Mouse (Mus musculus) lung, embryonic 15.5 days (tissue): Measurements from ENCODE around the gene Stk32c. TPM values are rescaled to one million over a fixed set of nuclear protein-coding genes. Genes with fewer than 3 reads are reported as not detected.

Experiments used
- ATAC-seq: fragments of 200-750 bp; cut with Nextera tagmentation; 2 replicates; pipeline ENCODE4 v1.8.0; 2017; ENCODE audit warnings: moderate number of reproducible peaks, borderline replicate concordance; ENCODE audit not compliant: low FRiP score, low TSS enrichment; ENCODE audit errors: extremely low read depth
- H3K27ac ChIP-seq: fragments of 300-500 bp; sonication (generic); 2 replicates; pipeline ENCODE4 v1.5.1; 2015; ENCODE audit warnings: moderate library complexity, mild to moderate bottlenecking, inconsistent platforms
- H3K27me3 ChIP-seq: fragments of 300-500 bp; sonication (generic); 2 replicates; pipeline ENCODE4 v1.6.1; 2015; ENCODE audit warnings: inconsistent platforms
- H3K36me3 ChIP-seq: fragments of 300-500 bp; sonication (generic); 2 replicates; pipeline ENCODE4 v1.6.1; 2015; ENCODE audit warnings: inconsistent platforms
- H3K4me1 ChIP-seq: fragments of 300-500 bp; sonication (generic); 2 replicates; pipeline ENCODE4 v1.6.1; 2015; ENCODE audit warnings: inconsistent platforms
- H3K4me2 ChIP-seq: fragments of 300-500 bp; sonication (generic); 2 replicates; pipeline ENCODE4 v1.6.1; 2015; ENCODE audit warnings: inconsistent platforms, mild to moderate bottlenecking, moderate library complexity
- H3K4me3 ChIP-seq: fragments of 300-500 bp; sonication (generic); 2 replicates; pipeline ENCODE4 v1.5.1; 2015; ENCODE audit warnings: mild to moderate bottlenecking, inconsistent platforms
- H3K9ac ChIP-seq: fragments of 300-500 bp; sonication (generic); 2 replicates; pipeline ENCODE4 v1.6.1; 2015; ENCODE audit warnings: inconsistent platforms
- H3K9me3 ChIP-seq: fragments of 300-500 bp; sonication (generic); 2 replicates; pipeline ENCODE4 v1.6.1; 2016; ENCODE audit warnings: inconsistent platforms
- WGBS: fragments of 180-500 bp; shearing (Covaris S2); methylation state at CpG from one replicate; pipeline ENCODE4 v1.1.7; 2015; 5-methylcytosine and 5-hydroxymethylcytosine counted together
- polyA plus RNA-seq: library from polyadenylated mRNA; unstranded; fragments of >200 nt; fragmentation: Nextera tagmentation; extraction: Ambion mirVana; gene quantifications from 2 replicates; pipeline ENCODE4 v1.2.1, GENCODE M21; 2015

The Stk32c gene
- polyA plus RNA-seq, 1 experiment from 2014 or later: 0.22 TPM

DNA sequence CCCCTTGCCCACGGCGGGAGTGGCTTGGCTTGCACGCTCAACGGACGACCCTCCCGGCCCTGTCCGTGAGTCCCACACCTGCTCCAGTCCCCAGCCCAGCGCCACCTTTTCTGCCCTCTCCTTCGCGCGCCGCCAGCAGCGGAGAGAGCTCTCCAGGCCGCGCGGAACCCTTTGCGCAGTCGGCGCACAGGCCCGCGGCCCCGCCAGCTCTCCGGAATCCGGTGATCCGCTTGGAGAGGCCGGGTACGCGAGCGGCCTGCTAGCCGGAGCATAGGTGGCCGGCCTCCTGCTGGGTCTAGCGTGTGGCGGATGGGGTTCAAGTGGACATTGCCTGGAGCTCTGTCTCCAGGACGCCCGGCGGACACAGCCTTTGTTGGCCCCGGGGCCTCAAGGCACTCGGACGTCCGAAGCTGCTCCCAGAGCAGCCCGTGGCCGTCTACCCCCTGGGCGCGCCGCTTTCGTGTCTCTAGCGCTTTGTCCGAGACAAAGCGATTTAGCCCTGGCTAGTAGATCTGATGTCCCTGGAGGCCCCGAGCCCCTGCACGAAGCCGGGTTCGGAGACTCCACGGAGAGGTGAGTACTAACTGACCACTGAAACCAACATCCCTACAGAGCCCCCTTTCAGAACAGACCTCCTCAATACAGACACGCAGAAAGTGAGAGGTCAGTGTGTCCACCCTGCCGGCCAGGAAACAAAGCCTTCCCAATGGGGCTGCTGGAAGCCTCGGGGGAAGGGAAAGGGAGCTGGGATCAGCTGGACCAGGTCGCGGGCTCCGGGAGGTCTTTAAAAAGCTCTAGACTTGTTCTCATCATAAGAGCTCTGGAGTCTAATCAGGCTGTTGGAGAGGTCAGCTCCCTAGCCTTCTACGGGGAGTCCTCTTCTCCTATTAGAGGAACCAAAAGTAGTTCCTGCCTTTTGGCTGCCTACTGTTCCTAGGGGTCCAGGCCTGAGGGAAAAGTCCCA, 126.6 kb downstream of the Stk32c start:
- H3K9me3 ChIP-seq: no peaks in the 10 kb centered on the region
- H3K27me3 ChIP-seq: peaks cover 43% of the 10 kb centered on the region
- peak; percentile 50; the same call in 1 of the 2 replicates for ATAC-seq
- peak overlapping the region; percentile 55 for H3K4me3 ChIP-seq
- H3K9ac ChIP-seq: peak overlapping the region; percentile 48
- H3K27ac ChIP-seq: no peak overlapping the region
- WGBS: 3% methylated on average over 61 of the region's 61 CpGs
- H3K4me2 ChIP-seq: peak overlapping the region; percentile 93
- H3K36me3 ChIP-seq: no peaks in the 10 kb centered on the region
- H3K4me1 ChIP-seq: 0 out of 2 replicates have a peak, but pooled peaks cover 5% of the 10 kb centered on the region

DNA sequence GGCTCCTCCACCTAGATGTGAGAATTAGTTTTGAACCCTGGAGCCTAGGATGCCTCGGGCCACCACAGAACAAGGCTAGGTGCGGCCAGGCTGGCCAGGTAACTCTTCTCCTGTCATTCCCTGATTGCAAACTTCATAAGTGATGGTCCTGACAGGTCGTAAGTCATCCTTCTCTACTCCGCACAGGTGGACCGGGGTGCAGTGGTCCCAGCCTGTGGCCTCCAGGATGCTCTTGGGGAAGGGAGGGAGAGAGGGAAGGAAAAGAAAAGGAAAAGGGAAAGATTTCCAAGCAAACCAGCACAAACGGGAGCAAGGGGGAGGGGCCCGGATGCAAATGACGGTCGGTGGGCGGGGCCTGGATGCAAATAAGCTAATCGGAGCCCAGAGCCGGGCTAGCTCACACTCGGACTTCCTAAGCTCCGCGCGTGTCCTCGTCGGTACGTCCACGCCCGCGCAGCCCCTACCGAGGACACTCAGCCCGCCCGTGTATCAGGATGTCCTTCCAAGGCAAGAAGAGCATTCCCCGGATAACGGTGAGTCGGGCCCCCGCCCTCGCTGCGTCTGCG, 127.4 kb downstream of the Stk32c start, which contains the start of gene Dpysl4:
Dpysl4 (plus strand) TSS at position 373 of the 566 bp plus-strand sequence.
- peak within 1 kb of the TSS; percentile 93 for H3K4me2 ChIP-seq
- H3K9me3 ChIP-seq: no peaks in the 10 kb centered on the region
- peak within 1 kb of the TSS; percentile 55 for H3K4me3 ChIP-seq
- WGBS: 5% methylated on average over 32 of the region's 32 CpGs
- H3K36me3 ChIP-seq: no peaks in the 10 kb centered on the region
- H3K27ac ChIP-seq: no peak within 1 kb of the TSS
- ATAC-seq: peak; percentile 81; the same call in 1 of the 2 replicates
- H3K9ac ChIP-seq: peak within 1 kb of the TSS; percentile 48
- peaks cover 43% of the 10 kb centered on the region for H3K27me3 ChIP-seq
- 0 out of 2 replicates have a peak, but pooled peaks cover 5% of the 10 kb centered on the region for H3K4me1 ChIP-seq

DNA sequence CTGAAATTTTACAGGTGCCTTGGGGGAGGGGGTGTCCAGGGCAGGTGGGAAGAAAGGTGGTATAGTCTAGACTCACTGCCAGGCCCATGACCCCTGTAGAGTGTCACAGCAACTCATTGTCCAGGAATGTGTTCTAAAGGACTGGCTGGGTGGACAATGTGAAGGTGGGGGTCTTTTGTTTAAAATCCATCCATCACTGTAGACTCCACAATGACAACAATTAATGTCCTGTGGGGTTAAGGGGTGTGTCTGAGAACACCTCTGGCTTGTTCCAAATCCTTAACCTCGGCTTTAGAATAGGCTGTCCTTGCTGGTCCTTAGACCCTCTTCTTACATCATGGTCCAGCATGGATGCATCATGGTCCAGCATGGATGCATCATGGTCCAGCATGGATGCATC, 128.8 kb downstream of the Stk32c start:
- Histone ChIP-seq H3K27ac (no peak overlapping the region), H3K4me2 (no peak overlapping the region), H3K9me3 (no peaks in the 10 kb centered on the region), H3K4me1 (0 out of 2 replicates have a peak, but pooled peaks cover 5% of the 10 kb centered on the region), H3K9ac (no peak overlapping the region), H3K4me3 (no peak overlapping the region), H3K36me3 (no peaks in the 10 kb centered on the region), H3K27me3 (peaks cover 43% of the 10 kb centered on the region)
- ATAC-seq: no peak
- 43% methylated on average over 1 of the region's 1 CpGs for WGBS

DNA sequence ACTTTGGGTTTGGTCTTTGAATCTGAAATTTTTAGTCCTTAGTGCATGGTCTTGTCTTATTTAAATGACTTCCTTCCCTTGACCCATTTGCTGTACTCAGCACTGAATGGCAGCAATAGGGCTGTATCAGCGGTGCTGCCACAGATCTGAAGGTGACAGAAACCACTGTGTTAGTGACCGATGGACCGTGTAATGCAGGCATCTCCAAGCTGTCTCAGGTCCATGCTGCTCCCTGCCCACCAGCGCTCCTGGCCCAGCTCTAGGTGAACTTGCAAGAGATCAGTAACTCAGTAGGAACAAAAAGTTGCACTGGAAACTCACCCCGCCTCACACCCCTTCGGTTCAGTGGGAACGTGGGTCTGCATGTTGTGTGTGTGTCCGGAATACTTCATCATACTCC, 130.8 kb downstream of the Stk32c start:
- Histone ChIP-seq H3K27ac (no peak overlapping the region), H3K4me3 (no peak overlapping the region), H3K27me3 (peaks cover 36% of the 10 kb centered on the region), H3K4me1 (0 out of 2 replicates have a peak, but pooled peaks cover 5% of the 10 kb centered on the region), H3K9me3 (no peaks in the 10 kb centered on the region), H3K9ac (no peak overlapping the region), H3K4me2 (no peak overlapping the region), H3K36me3 (no peaks in the 10 kb centered on the region)
- no peak for ATAC-seq
- WGBS: 81% methylated on average over 8 of the region's 8 CpGs

DNA sequence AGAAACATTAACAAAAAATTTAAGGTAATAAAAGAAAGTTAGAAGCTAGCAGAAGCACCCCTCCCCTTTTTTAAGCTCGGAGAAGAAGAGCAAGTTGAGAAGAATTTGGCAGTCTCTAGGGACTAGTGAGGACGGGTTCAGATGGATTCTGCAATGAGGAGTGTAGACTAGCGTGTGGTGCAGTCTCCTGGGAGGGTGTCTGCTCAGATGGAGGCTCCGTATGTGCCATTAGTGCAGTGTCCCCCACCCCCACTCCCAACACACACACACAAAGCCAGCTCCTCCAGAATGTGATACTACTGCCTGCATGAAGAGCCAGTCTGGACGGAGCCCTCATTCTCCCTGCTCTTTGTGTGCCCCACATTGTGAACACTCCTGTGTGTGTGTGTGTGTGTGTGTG, 131.9 kb downstream of the Stk32c start:
- 59% methylated on average over 5 of the region's 5 CpGs for WGBS
- Histone ChIP-seq H3K4me2 (no peak overlapping the region), H3K4me3 (no peak overlapping the region), H3K9me3 (no peaks in the 10 kb centered on the region), H3K36me3 (no peaks in the 10 kb centered on the region), H3K4me1 (no peaks in the 10 kb centered on the region), H3K27ac (no peak overlapping the region), H3K27me3 (peaks cover 25% of the 10 kb centered on the region), H3K9ac (no peak overlapping the region)
- ATAC-seq: no peak

DNA sequence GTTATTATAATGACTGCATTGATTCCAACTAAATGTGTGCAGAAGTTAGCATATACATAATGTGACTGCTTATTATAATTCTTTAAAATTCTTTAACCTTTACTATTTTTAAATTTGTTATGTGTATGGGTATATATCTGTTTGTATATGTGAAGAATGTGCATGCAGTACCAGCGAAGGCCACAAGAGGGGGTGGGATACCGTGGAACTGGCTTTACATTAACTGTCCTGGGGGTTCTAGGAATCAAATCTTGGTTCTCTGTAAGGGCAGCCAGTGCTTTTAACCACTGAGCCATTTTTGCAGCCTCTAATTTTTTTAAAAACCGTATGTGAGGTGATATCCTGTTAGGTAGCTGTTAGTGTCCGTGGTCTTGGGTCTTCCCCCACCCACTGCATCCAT, 132.4 kb downstream of the Stk32c start:
- H3K9me3 ChIP-seq: no peaks in the 10 kb centered on the region
- whole genome bisulfite sequencing: 63% methylated on average over 4 of the region's 4 CpGs
- H3K4me2 ChIP-seq: no peak overlapping the region
- no peak overlapping the region for H3K9ac ChIP-seq
- peaks cover 20% of the 10 kb centered on the region for H3K27me3 ChIP-seq
- H3K36me3 ChIP-seq: no peaks in the 10 kb centered on the region
- ATAC-seq: no peak
- no peak overlapping the region for H3K27ac ChIP-seq
- H3K4me3 ChIP-seq: no peak overlapping the region
- no peaks in the 10 kb centered on the region for H3K4me1 ChIP-seq

DNA sequence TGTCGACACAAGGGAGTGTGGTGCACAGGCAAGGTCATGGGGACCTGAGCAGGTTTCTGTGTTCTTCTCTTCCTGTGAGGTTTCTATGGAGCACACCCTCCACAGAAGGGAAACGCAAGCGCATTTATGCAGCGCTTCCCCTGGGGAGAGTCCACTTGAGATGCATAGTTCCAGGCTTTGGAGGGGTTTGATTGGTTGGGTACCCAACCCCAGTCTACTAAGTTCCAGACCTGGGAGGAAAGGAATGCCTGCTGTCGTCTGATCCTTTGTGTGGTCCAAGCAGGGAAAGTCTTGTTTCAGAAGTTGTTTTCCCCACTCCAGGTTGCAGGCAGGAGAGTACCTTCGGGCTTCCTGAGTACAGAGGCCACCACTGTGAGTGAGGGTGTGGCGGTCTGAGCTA, 134.0 kb downstream of the Stk32c start:
- Histone ChIP-seq H3K4me3 (no peak overlapping the region), H3K36me3 (no peaks in the 10 kb centered on the region), H3K4me2 (no peak overlapping the region), H3K4me1 (no peaks in the 10 kb centered on the region), H3K27ac (no peak overlapping the region), H3K9me3 (no peaks in the 10 kb centered on the region), H3K27me3 (0 out of 2 replicates have a peak, but pooled peaks cover 8% of the 10 kb centered on the region), H3K9ac (no peak overlapping the region)
- no peak for ATAC-seq
- WGBS: 66% methylated on average over 7 of the region's 7 CpGs

DNA sequence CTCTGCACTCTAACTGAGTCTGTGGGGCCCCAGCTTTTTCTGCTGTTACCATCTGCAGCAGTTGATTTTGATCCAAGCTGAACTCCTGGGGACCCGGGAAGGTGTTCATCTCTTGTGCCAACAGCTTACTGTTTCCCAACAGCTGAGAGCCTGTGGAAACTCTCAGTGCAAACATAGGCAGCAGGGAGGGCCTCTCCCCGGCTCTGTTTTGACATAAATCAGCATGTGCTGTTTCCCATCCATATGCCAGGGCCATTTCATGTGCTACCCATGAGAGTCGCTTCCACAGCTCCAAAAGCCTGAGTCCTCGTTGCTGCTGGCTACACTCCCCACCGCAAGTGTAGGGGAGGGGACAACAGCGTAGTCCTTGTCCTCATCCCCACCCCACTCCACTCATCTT, 134.9 kb downstream of the Stk32c start:
- Histone ChIP-seq H3K9me3 (no peaks in the 10 kb centered on the region), H3K4me3 (no peak overlapping the region), H3K27ac (no peak overlapping the region), H3K9ac (no peak overlapping the region), H3K4me1 (no peaks in the 10 kb centered on the region), H3K27me3 (0 out of 2 replicates have a peak, but pooled peaks cover 8% of the 10 kb centered on the region), H3K36me3 (no peaks in the 10 kb centered on the region), H3K4me2 (no peak overlapping the region)
- WGBS: 41% methylated on average over 6 of the region's 6 CpGs
- no peak for ATAC-seq

DNA sequence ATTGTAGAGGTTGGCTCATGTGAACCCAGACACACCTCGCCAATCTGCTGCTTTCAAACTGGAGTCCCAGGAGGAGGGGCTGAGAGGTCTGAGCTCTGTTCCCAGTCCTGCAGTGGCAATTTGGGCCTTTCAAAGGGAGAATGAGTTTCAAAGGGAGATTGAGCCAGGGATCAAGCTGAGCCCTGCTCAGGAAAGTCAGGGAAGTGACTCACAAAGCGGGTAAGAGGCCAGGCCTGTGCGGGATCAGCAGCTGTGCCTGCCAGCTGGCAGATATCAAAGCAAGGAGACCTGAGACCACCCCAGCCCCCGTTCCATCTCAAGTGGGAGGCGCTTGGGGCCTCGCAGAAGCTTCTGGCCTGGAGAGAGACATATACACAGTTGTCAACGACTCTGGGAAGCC, 135.8 kb downstream of the Stk32c start:
- Histone ChIP-seq H3K27me3 (0 out of 2 replicates have a peak, but pooled peaks cover 4% of the 10 kb centered on the region), H3K4me1 (no peaks in the 10 kb centered on the region), H3K36me3 (no peaks in the 10 kb centered on the region), H3K9me3 (no peaks in the 10 kb centered on the region), H3K27ac (no peak overlapping the region), H3K4me3 (no peak overlapping the region), H3K9ac (no peak overlapping the region), H3K4me2 (no peak overlapping the region)
- WGBS: 17% methylated on average over 7 of the region's 7 CpGs
- no peak for ATAC-seq

DNA sequence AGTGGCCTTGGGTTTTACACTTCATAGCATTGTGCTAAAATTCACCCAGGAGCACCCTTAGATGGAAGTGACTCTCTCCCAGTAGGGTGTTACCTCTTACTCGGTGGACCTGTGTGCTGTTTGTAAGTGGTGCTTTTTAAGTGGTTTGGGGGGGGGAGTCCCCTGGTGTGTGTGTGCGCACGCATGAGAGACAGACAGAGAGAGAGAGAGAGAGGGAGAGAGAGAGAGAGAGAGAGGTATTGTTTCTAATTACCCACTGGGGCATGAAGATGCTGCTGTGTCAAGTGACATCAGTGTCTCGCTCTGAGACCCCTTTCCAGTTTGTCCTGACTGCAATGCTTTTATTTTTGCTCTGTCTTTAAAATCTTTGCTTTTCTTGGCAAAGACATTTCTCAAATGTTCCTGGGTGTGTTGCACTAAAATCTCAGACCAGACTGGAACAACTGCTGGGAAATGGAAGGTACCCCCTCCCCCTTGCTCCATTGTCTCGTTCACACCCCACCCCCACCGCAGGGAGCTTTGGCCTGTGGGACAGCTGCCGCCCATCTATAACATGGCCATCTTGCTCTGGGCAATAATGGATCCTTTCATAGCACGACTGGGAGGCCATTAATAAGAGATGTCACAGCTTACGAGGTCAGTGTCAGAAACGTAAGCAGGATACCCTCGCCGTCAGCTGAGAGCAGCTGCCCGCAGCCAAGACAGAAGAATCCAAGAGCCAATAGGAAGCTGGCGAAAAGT, 137.9 kb downstream of the Stk32c start:
- Histone ChIP-seq H3K27me3 (no peaks in the 10 kb centered on the region), H3K9ac (no peak overlapping the region), H3K4me3 (no peak overlapping the region), H3K27ac (no peak overlapping the region), H3K4me2 (no peak overlapping the region), H3K9me3 (no peaks in the 10 kb centered on the region), H3K4me1 (no peaks in the 10 kb centered on the region), H3K36me3 (no peaks in the 10 kb centered on the region)
- no peak for ATAC-seq
- 47% methylated on average over 14 of the region's 14 CpGs for WGBS

DNA sequence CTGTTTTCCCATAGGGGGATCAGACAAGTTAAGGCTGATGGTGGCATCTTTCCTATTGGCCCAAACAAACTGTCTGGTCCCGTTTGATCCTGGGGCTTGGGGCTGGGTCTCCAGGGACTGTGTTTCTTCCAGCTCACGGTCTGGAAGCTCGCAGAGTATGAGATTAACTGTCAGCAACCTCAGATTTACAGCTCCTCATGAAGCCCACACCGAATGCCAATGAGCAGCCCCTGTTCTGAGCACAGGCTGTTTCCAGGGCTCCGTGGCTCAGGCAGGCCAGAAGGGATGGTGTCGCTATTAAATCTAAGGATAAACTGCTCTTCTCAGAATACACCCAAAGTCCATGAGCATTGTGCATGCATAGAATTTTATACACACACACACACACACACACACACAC, 138.9 kb downstream of the Stk32c start:
- Histone ChIP-seq H3K27ac (no peak overlapping the region), H3K4me3 (no peak overlapping the region), H3K27me3 (no peaks in the 10 kb centered on the region), H3K9me3 (no peaks in the 10 kb centered on the region), H3K4me1 (no peaks in the 10 kb centered on the region), H3K36me3 (no peaks in the 10 kb centered on the region), H3K4me2 (no peak overlapping the region), H3K9ac (no peak overlapping the region)
- ATAC-seq: no peak
- WGBS: 40% methylated on average over 6 of the region's 6 CpGs
